Mouse (Mus musculus): Measurements from ENCODE around the gene Ensa. TPM values are rescaled to one million over a fixed set of nuclear protein-coding genes. Genes with fewer than 3 reads are reported as not detected.

Gene Ensa
- polyA plus RNA-seq, 1 experiment from 2014 or later, result 46.5 TPM

DNA sequence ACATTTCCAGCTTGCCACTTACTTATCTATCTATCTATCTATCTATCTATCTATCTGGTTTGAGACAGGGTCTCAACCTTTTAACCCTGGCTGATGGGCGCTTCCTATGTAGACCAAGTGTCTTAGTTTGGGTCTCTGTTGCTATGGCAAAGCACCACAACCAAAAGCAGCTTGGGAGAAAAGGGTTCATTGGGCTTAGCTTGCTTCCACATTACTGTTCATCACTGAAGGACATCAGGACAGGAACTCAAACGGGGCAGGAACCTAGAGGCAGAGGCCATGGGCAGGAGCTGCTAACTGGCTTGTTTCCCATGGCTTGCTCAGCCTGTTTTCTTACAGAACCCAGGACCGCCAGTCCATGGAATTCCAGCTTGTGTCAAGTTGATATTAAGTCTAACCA lies 32.3 kb downstream of the Ensa start:
- no peak overlapping the region for H3K27ac ChIP-seq (replicated peaks)
- H3K27me3 ChIP-seq (replicated peaks), result no peaks in the 10 kb centered on the region
- H3K9me3 ChIP-seq, result no peaks in the 10 kb centered on the region
- H3K9ac ChIP-seq, result no peak overlapping the region
- H3K4me1 ChIP-seq, result peaks cover 38% of the 10 kb centered on the region
- peaks cover 21% of the 10 kb centered on the region for H3K36me3 ChIP-seq
- no peak for ATAC-seq (ENCODE audit: extremely low read depth, insufficient number of reproducible peaks, low FRiP score, low TSS enrichment)
- H3K4me3 ChIP-seq, result no peak overlapping the region
- 84% methylated on average over 3 of the region's 3 CpGs for WGBS
- no peak overlapping the region for H3K4me2 ChIP-seq

DNA sequence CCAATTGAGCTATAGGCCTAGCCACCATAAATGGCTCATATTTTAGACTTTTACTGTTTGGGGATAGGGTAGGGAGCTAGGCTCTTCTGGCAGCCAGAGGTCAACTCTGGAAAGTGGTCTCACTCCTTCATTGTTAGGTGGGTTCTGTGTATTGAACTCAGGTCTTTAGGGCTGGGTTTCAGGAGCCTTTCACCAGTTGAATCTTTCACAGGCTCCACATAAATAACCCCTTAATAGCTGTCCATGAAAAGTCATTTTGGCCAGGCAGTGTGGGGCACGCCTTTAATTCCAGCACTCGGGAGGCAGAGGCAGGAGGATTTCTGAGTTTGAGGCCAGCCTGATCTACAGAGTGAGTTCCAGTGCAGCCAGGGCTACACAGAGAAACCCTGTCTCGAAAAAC lies 32.9 kb downstream of the Ensa start:
- WGBS, result 76% methylated on average over 3 of the region's 3 CpGs
- no peak for ATAC-seq (ENCODE audit: extremely low read depth, insufficient number of reproducible peaks, low FRiP score, low TSS enrichment)

DNA sequence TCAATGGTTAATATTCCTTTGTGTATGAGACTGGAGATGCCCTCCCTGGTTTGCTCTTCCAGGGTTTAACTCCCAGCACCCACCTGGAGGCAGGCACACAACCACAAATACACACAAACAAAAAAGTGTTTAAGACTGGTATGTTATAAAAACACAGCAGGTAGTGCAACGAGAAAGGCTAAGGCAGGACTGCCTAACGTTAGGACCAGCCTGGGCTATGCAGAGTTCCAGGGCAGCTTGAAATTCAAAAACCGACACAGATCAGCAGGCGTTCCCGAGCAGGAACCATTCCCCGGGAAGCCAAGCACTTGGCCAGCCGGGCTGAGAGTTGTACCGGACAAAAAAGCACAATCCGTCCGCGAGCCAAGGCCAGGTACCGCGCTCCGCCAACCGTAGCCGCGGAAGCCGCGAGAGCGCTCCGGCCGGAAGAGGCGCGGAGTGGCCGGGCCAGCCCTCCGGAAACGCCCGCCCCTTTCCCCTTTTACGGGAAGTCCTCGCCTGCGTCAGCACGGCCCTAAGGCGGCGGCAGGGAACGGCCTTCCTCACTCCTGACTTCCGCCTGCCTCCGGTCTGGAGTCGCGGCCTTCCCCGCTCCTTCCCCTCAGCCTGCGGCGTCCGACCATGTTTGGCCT lies 33.6 kb downstream of the Ensa start, which contains the start of gene Mcl1:
TSS of gene Mcl1 (plus strand) at position 553 of the 632 bp plus-strand sequence.
- Histone ChIP-seq H3K9ac (peak within 1 kb of the TSS; percentile 98), H3K27ac (replicated peaks) (peak within 1 kb of the TSS; percentile 97), H3K4me1 (peaks cover 42% of the 10 kb centered on the region), H3K4me2 (peak within 1 kb of the TSS; percentile 89), H3K4me3 (peak within 1 kb of the TSS; percentile 80), H3K36me3 (peaks cover 33% of the 10 kb centered on the region), H3K9me3 (no peaks in the 10 kb centered on the region), H3K27me3 (replicated peaks) (no peaks in the 10 kb centered on the region)
- ATAC-seq (ENCODE audit: extremely low read depth, insufficient number of reproducible peaks, low FRiP score, low TSS enrichment), result peak; percentile 88
- WGBS, result under 1% methylated on average over 43 of the region's 43 CpGs

More for the DNA sequence above, 32.9 kb downstream of the Ensa start:
- Histone ChIP-seq H3K9ac (peak overlapping the region; percentile 98), H3K27ac (replicated peaks) (peak overlapping the region; percentile 97), H3K4me2 (peak overlapping the region; percentile 89), H3K27me3 (replicated peaks) (no peaks in the 10 kb centered on the region), H3K36me3 (peaks cover 27% of the 10 kb centered on the region), H3K4me3 (peak overlapping the region; percentile 80), H3K9me3 (no peaks in the 10 kb centered on the region), H3K4me1 (peaks cover 42% of the 10 kb centered on the region)

DNA sequence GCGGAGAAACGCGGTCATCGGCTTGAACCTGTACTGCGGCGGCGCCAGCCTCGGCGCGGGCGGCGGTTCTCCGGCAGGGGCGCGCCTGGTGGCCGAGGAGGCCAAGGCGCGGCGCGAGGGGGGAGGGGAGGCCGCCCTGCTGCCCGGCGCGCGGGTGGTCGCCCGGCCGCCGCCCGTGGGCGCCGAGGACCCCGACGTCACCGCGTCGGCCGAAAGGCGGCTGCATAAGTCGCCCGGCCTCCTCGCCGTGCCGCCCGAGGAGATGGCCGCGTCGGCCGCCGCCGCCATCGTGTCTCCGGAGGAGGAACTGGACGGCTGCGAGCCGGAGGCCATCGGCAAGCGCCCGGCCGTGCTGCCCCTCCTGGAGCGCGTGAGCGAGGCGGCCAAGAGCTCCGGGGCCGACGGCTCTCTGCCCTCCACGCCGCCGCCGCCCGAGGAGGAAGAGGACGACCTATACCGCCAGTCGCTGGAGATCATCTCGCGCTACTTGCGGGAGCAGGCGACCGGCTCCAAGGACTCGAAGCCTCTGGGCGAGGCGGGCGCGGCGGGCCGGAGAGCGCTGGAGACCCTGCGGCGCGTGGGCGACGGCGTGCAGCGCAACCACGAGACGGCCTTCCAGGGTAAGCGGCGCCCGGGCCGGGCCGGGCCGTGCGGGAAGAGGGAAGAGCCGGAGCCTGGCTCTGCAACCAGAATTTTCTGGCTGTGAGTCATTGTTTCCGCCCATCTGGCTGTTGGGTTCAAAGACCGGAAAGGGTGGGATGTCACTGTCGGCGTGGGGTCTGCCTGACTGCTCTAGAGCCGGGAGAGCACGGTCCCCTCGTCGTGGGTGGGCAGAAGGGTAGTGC lies 34.3 kb downstream of the Ensa start:
- Histone ChIP-seq H3K4me3 (peak overlapping the region; percentile 80), H3K4me1 (peaks cover 43% of the 10 kb centered on the region), H3K27me3 (replicated peaks) (no peaks in the 10 kb centered on the region), H3K36me3 (peaks cover 41% of the 10 kb centered on the region), H3K9ac (peak overlapping the region; percentile 98), H3K4me2 (peak overlapping the region; percentile 89), H3K27ac (replicated peaks) (peak overlapping the region; percentile 97), H3K9me3 (no peaks in the 10 kb centered on the region)
- peak; percentile 64 for ATAC-seq (ENCODE audit: extremely low read depth, insufficient number of reproducible peaks, low FRiP score, low TSS enrichment)
- WGBS, result under 1% methylated on average over 107 of the region's 113 CpGs

DNA sequence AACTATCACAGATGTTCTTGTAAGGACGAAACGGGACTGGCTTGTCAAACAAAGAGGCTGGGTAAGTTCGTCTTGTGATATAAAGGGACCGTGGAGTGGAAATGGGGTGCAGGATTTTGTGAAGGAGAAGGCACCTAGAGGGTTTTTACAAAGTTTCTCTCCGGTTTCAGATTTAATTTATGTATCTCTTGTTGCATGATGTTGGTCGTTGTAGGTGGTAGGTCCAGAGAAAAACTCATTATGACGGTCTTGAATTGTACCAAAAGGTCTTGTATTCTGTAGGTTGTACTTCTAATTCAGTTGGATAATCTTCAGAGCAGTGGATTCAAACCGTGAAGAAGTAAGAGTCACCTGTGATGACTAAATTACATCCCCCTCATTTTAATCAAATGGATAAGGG lies 35.2 kb downstream of the Ensa start:
- Histone ChIP-seq H3K4me3 (peak overlapping the region; percentile 80), H3K36me3 (peaks cover 49% of the 10 kb centered on the region), H3K9me3 (no peaks in the 10 kb centered on the region), H3K4me2 (peak overlapping the region; percentile 89), H3K27me3 (replicated peaks) (no peaks in the 10 kb centered on the region), H3K27ac (replicated peaks) (peak overlapping the region; percentile 97), H3K4me1 (peaks cover 52% of the 10 kb centered on the region), H3K9ac (peak overlapping the region; percentile 98)
- WGBS, result under 1% methylated on average over 8 of the region's 8 CpGs
- no peak for ATAC-seq (ENCODE audit: extremely low read depth, insufficient number of reproducible peaks, low FRiP score, low TSS enrichment)

DNA sequence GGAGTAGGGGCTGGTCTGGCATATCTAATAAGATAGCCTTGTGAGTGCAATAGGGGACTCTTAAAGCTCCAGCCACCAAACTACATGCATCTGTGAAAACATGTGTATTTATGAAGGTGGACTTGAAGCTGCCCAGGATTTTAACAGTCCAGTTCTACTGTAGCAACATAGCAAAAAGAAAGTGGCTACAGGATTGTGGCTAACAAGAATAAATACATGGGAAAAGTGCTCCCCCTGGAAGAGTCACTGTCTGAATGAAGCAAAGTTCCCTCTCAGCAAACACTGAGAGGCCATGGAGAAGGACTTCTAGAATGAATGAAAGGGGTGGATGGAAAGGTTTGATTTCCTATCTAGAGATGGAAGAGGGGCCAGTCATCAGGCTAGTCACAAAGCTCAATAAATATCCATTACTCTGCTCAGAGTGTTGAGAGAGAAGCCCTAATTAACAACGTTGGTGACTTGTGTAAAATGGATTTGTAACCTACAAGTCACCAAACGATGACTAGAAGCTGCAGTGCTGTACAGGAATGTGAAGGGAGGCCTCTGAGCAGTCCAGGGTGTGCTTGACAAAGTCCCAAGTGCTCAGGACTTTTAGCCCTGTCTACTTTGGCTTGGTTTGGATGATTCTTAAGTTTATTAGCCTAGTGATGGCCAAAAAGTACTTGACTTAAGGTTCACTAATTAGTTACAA lies 36.1 kb downstream of the Ensa start:
- H3K9me3 ChIP-seq, result no peaks in the 10 kb centered on the region
- H3K36me3 ChIP-seq, result peaks cover 56% of the 10 kb centered on the region
- peak overlapping the region; percentile 89 for H3K4me2 ChIP-seq
- H3K4me1 ChIP-seq, result peaks cover 62% of the 10 kb centered on the region
- no peaks in the 10 kb centered on the region for H3K27me3 ChIP-seq (replicated peaks)
- H3K9ac ChIP-seq, result peak overlapping the region; percentile 98
- H3K4me3 ChIP-seq, result peak overlapping the region; percentile 80
- no peak for ATAC-seq (ENCODE audit: extremely low read depth, insufficient number of reproducible peaks, low FRiP score, low TSS enrichment)
- peak overlapping the region; percentile 97 for H3K27ac ChIP-seq (replicated peaks)
- 13% methylated on average over 2 of the region's 2 CpGs for WGBS

DNA sequence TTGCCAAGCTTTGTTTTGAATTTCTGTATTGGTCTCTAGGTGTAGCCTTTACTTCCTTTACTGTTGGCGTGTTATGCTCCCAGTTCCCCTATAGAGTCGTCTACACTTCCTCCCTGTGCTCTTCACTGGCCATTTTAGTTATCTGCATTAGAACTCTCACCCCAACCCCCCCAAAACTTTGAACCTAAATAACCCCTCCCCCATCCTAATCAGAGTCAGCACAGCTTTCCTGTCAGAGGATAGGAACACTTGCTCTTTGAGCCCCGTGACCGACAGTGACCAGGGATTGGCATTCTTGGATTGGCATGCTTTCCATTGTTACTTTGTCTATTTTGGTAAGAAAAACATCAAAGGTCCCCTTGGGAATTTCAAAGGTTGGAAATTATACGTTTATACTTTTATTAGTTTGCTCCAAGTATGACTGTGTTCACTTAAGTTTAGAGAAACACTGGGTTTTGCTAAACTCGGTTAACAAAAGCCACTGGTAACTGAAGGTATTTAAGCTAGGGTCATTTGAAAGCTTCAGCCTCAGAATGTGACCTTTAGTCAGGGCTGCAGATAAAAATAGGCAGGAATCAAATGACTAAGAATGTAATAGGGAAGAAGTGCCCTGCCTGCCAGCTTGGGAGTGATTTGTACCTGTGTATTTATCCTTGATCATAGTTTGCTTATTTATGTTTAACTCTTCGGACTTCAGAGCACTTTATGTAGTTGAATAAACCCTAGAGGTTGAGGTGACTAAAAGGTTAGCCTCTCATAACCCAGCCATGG lies 37.3 kb downstream of the Ensa start:
- 13% methylated on average over 7 of the region's 7 CpGs for WGBS
- no peak for ATAC-seq (ENCODE audit: extremely low read depth, insufficient number of reproducible peaks, low FRiP score, low TSS enrichment)
- Histone ChIP-seq H3K27me3 (replicated peaks) (no peaks in the 10 kb centered on the region), H3K9ac (peak overlapping the region; percentile 68), H3K4me1 (peaks cover 74% of the 10 kb centered on the region), H3K9me3 (no peaks in the 10 kb centered on the region), H3K27ac (replicated peaks) (peak overlapping the region; percentile 97), H3K4me2 (peak overlapping the region; percentile 89), H3K4me3 (peak overlapping the region; percentile 80), H3K36me3 (peaks cover 56% of the 10 kb centered on the region)

DNA sequence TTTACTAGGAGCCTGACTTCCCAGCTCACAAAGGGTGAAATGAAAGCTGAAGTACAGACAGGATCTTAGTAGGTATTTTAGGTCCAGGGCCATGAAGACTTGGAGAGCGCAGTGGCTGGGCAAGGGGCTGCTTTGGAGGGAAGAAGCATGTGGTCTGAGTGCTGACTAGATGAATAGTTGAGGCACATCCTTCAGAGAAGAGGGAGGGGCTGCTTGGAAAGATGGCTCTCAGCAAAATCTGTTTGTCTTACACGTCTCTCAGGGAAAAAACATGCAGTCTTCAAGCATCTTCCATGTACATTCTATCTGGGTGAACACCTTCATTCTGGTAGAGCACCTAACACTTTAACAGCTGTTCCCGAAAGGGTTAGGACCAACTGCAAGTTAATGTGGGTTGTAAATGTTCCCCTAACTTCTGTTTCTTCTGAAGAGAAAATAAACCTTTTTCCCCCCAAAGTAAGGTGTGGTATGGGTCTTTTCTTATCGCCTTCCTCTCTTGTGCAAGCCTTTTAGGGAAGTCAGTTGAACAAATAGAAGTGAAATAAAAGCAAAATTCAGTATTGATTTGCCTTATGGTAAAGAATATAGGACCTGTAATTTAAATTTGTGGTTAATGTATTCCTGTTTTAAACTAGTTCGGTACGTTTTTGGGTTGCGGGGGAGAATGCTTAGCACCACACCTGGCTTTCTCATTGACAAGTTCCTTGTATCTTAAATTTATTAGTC lies 38.1 kb downstream of the Ensa start:
- no peak for ATAC-seq (ENCODE audit: extremely low read depth, insufficient number of reproducible peaks, low FRiP score, low TSS enrichment)
- Histone ChIP-seq H3K27me3 (replicated peaks) (no peaks in the 10 kb centered on the region), H3K4me2 (peak overlapping the region; percentile 89), H3K9me3 (no peaks in the 10 kb centered on the region), H3K9ac (peak overlapping the region; percentile 68), H3K4me1 (peaks cover 78% of the 10 kb centered on the region), H3K27ac (replicated peaks) (peak overlapping the region; percentile 97), H3K4me3 (peak overlapping the region; percentile 80), H3K36me3 (peaks cover 56% of the 10 kb centered on the region)
- WGBS, result 69% methylated on average over 7 of the region's 7 CpGs

DNA sequence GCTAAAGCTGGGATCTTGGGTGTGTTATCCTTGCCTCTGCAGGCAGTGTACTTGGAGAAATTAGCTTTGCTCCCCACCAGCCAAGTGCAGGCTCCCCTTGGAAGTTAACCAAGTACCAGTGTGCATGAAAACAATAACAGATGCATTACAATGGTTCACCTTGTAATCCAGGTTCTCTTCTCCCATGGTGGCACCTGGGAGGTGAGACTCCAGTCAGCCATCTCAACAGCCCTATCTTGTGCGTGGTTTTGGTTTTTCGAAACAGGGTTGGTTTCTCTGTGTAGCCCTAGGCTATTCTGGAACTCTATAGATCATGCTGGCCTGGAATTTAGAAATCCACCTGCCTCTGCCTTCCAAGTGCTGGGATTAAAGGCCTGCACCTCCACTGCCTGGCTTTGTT lies 38.7 kb downstream of the Ensa start:
- Histone ChIP-seq H3K36me3 (peaks cover 56% of the 10 kb centered on the region), H3K9me3 (no peaks in the 10 kb centered on the region), H3K9ac (peak overlapping the region; percentile 20), H3K27me3 (replicated peaks) (no peaks in the 10 kb centered on the region), H3K4me2 (peak overlapping the region; percentile 89), H3K27ac (replicated peaks) (peak overlapping the region; percentile 97), H3K4me3 (0 out of 2 replicates have a peak overlapping the region, but pooled peaks have one; percentile 80), H3K4me1 (peaks cover 81% of the 10 kb centered on the region)
- ATAC-seq (ENCODE audit: extremely low read depth, insufficient number of reproducible peaks, low FRiP score, low TSS enrichment), result no peak
- WGBS, result 77% methylated on average over 2 of the region's 2 CpGs

DNA sequence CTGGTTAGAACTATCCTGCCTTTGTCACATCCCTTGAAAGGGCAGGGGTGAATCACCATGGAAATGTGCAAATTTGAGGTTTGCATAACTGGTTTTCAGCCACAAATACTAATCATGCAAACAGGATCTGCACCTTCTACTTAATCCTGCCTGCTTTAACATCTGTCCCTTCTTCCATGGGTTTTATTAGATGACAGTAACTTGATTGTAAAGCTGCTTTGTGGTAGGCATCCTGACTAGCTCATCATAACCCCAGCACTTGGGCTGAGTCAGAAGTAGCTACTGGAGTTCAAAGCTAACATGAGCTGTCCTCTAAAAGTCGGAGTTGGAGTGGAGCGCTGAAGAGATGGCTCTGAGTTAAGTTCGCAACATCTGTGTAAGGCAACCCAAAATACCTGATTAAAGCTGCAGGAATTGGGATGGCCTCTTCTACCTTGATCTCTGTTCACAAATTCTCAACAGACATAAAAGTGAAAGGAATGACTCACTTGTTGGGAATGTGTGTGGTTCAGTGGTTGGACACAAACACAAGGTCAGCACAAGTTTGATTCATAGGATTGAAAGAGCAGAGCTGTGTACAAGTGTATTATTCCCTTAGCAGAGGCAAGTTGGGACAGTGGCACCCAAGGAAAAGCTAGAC lies 39.3 kb downstream of the Ensa start:
- H3K36me3 ChIP-seq, result peaks cover 56% of the 10 kb centered on the region

More for the DNA sequence above, 39.3 kb downstream of the Ensa start:
- peak overlapping the region; percentile 20 for H3K9ac ChIP-seq
- no peaks in the 10 kb centered on the region for H3K9me3 ChIP-seq
- no peaks in the 10 kb centered on the region for H3K27me3 ChIP-seq (replicated peaks)
- 72% methylated on average over 3 of the region's 3 CpGs for WGBS
- H3K4me1 ChIP-seq, result peaks cover 86% of the 10 kb centered on the region
- H3K4me3 ChIP-seq, result no peak overlapping the region
- H3K4me2 ChIP-seq, result peak overlapping the region; percentile 89
- peak overlapping the region; percentile 97 for H3K27ac ChIP-seq (replicated peaks)
- no peak for ATAC-seq (ENCODE audit: extremely low read depth, insufficient number of reproducible peaks, low FRiP score, low TSS enrichment)
